Mouse (Mus musculus) midbrain, embryonic 13.5 days (tissue): ENCODE measurements around the gene Atg7. TPM values are rescaled to one million over a fixed set of nuclear protein-coding genes. Genes with fewer than 3 reads are reported as not detected.
A peak's percentile ranks its signal among the peaks of the same experiment; 100 is the strongest.
"Not testable (repeated sequence)": the region's sequence is repeated elsewhere in the genome, so short reads cannot be mapped to it uniquely, and the experiment has no call there.

Experiments
- ATAC-seq: fragments of 200-750 bp; cut with Nextera tagmentation; 2 replicates; pipeline ENCODE4 v1.8.0; 2017; ENCODE audit warnings: mild to moderate bottlenecking, moderate TSS enrichment, moderate library complexity
- H3K27ac ChIP-seq: fragments of 300-500 bp; sonication (generic); 2 replicates; pipeline ENCODE4 v1.5.1; 2015; ENCODE audit warnings: inconsistent platforms, mild to moderate bottlenecking, moderate library complexity
- H3K27me3 ChIP-seq: fragments of 300-500 bp; sonication (generic); 2 replicates; pipeline ENCODE4 v1.6.1; 2015; ENCODE audit warnings: mild to moderate bottlenecking, inconsistent platforms
- H3K36me3 ChIP-seq: fragments of 300-500 bp; sonication (generic); 2 replicates; pipeline ENCODE4 v1.6.1; 2015; ENCODE audit warnings: mild to moderate bottlenecking, inconsistent platforms
- H3K4me1 ChIP-seq: fragments of 300-500 bp; sonication (generic); replicated peaks from 2 replicates; pipeline ENCODE4 v1.6.1; 2015; ENCODE audit warnings: inconsistent platforms
- H3K4me2 ChIP-seq: fragments of 300-500 bp; sonication (generic); replicated peaks from 2 replicates; pipeline ENCODE4 v1.6.1; 2015; ENCODE audit warnings: moderate library complexity, mild to moderate bottlenecking, inconsistent platforms
- H3K4me3 ChIP-seq: fragments of 300-500 bp; sonication (generic); replicated peaks from 2 replicates; pipeline ENCODE4 v1.5.1; 2015; ENCODE audit warnings: mild to moderate bottlenecking, inconsistent platforms
- H3K9ac ChIP-seq: fragments of 300-500 bp; sonication (generic); replicated peaks from 2 replicates; pipeline ENCODE4 v1.6.1; 2015; ENCODE audit warnings: mild to moderate bottlenecking, inconsistent platforms
- H3K9me3 ChIP-seq: fragments of 300-500 bp; sonication (generic); 2 replicates; pipeline ENCODE4 v1.6.1; 2016; ENCODE audit warnings: mild to moderate bottlenecking, inconsistent platforms
- WGBS: fragments of 180-500 bp; shearing (Covaris S2); methylation state at CpG from one replicate; pipeline ENCODE4 v1.1.7; 2015; 5-methylcytosine and 5-hydroxymethylcytosine counted together
- polyA plus RNA-seq: library from polyadenylated mRNA; unstranded; fragments of >200 nt; fragmentation: Nextera tagmentation; extraction: Ambion mirVana; gene quantifications from 2 replicates; pipeline ENCODE4 v1.2.1, GENCODE M21; 2015

Atg7 gene
- 19.1 and 21.0 TPM in 2 replicates for polyA plus RNA-seq

DNA sequence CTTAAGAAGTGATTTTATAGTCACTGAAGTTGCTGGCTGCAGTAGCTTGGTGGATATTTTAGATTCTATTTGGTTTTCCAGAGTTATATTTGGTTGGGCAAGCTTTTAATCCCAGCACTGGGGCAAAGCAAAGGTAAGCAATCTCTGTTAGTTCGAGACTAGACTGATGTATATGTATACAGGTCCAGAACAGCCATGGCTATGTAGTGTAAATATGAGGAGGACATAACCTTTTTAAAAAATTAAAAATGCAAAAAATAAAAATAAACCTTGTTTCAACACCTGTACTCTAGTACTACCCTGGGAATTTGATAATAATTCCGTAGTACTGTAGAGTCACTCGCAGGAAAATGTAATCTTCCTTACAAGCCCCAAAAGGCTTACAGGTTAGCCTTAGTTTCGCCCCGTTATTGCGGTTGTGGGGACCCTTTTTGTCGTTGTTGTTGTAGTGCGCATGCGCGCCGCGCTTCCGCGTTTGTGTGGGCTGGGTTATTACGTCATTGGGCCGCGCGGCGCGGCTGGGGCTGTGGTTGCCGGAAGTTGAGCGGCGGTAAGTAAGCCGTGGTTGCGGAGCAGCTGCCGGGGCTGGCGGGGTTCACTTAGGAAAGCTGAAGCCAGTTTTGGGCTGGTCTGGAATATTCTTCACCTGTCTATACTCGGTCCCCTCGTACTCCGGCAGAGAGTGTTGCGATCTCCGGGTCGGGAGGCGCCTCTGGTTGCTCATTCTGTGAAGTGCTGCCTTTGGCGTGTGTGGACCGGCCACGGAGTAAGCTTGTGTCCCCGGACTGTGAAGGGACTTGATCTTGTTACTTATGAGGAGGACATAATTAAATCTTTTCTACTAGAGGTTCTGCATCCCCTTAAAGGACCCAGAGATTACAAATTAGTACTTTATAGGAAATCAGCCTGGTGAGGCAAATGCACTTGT is at the start of gene Atg7:
Atg7 (plus strand) TSS at position 497 of the 928 bp plus-strand sequence.
- WGBS = under 1% methylated on average over 38 of the region's 38 CpGs
- Histone ChIP-seq H3K4me2 (peak within 1 kb of the TSS; percentile 88), H3K27me3 (no peaks in the 10 kb centered on the region), H3K27ac (no peak within 1 kb of the TSS), H3K9ac (peak within 1 kb of the TSS; percentile 69), H3K9me3 (no peaks in the 10 kb centered on the region), H3K36me3 (no peaks in the 10 kb centered on the region), H3K4me3 (peak within 1 kb of the TSS; percentile 59), H3K4me1 (peaks cover 10% of the 10 kb centered on the region)
- ATAC-seq = peak; percentile 89

DNA sequence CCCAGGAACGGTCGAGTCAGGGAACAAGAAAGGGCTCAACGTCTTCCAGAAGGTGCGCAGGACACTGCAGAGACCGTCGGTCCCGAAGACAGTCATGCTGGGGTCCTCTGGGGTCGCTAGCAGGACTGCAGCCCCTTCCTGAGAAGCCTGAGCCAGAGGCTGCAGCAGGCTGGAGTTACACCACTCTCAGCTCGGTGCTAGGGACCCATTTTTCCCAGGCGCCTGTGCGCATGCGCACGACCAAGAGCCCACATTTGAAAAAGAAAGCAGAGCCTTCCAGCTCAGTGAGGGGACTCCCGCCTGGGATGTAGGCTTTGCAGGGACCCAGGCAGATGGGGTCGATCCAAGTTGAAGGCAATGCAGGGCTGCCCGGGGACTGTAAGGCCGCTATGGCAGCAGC is 28.8 kb upstream of the Atg7 start:
- WGBS = 6% methylated on average over 9 of the region's 17 CpGs

DNA sequence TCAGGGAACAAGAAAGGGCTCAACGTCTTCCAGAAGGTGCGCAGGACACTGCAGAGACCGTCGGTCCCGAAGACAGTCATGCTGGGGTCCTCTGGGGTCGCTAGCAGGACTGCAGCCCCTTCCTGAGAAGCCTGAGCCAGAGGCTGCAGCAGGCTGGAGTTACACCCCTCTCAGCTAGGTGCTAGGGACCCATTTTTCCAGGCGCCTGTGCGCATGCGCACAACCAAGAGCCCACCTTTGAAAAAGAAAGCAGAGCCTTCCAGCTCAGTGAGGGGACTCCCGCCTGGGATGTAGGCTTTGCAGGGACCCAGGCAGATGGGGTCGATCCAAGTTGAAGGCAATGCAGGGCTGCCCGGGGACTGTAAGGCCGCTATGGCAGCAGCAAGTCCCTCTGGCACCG is 9.0 kb upstream of the Atg7 start:
- no CpG with 5 or more reads among the region's 14 CpGs for WGBS
- H3K4me3 ChIP-seq, H3K4me2 ChIP-seq: not testable (repeated sequence)

More for the DNA sequence above, 28.8 kb upstream of the Atg7 start:
- ATAC-seq, H3K9me3 ChIP-seq, H3K9ac ChIP-seq, H3K27me3 ChIP-seq, H3K4me3 ChIP-seq, H3K27ac ChIP-seq, H3K4me1 ChIP-seq, H3K36me3 ChIP-seq, H3K4me2 ChIP-seq: not testable (repeated sequence)

DNA sequence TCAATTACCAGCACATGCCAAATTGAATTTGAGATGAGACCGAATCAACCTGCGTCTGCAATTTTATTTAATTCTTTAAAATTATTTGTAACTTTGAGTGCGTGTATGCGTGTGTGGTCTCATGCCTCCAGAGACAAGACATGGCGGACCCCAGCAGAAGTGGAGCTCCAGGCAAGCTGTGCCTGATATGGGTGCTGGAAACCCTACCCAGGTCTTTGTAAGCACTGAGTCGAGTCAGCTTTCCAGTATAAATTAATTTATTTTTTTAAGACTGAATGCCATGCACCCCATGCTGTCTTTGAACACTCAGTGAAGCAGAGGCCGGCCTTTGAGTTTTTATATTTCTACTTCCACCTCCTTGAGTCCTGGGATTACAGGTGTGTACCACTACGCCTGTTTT is 819 bp downstream of the Atg7 start:
- peak overlapping the region; percentile 88 for H3K4me2 ChIP-seq
- peak overlapping the region; percentile 59 for H3K4me3 ChIP-seq
- 47% methylated on average over 8 of the region's 8 CpGs for WGBS
- H3K27me3 ChIP-seq = no peaks in the 10 kb centered on the region
- no peak overlapping the region for H3K27ac ChIP-seq
- peaks cover 10% of the 10 kb centered on the region for H3K4me1 ChIP-seq
- H3K9ac ChIP-seq = peak overlapping the region; percentile 69
- H3K36me3 ChIP-seq = no peaks in the 10 kb centered on the region
- H3K9me3 ChIP-seq = no peaks in the 10 kb centered on the region
- ATAC-seq = no peak

More for the DNA sequence above, 9.0 kb upstream of the Atg7 start:
- H3K9me3 ChIP-seq, ATAC-seq, H3K27ac ChIP-seq, H3K4me1 ChIP-seq, H3K27me3 ChIP-seq, H3K9ac ChIP-seq, H3K36me3 ChIP-seq: not testable (repeated sequence)

DNA sequence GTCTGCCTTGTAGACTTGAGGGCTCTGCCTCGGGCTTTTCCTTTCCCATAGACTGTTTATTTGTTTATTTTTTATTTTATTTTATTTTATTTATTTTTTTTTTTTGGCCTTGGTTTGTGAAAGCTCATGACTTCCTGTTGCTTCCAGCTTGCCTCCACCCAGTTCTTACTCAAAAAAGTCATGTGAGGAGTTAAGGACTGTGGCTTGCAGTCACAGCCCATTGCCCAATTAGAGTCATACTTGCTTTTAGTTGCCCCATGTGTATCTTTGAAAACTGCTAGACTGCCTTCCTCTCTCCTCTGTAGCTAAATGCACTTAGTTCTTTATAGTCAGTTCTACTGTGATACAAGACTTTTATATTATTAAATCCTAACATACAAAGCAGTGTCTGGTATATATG is 1.6 kb downstream of the Atg7 start:
- Histone ChIP-seq H3K36me3 (no peaks in the 10 kb centered on the region), H3K9me3 (no peaks in the 10 kb centered on the region), H3K27ac (no peak overlapping the region), H3K9ac (no peak overlapping the region), H3K4me1 (peaks cover 10% of the 10 kb centered on the region), H3K4me3 (no peak overlapping the region), H3K4me2 (no peak overlapping the region), H3K27me3 (no peaks in the 10 kb centered on the region)
- ATAC-seq = no peak
- 79% methylated on average over 1 of the region's 1 CpGs for WGBS

DNA sequence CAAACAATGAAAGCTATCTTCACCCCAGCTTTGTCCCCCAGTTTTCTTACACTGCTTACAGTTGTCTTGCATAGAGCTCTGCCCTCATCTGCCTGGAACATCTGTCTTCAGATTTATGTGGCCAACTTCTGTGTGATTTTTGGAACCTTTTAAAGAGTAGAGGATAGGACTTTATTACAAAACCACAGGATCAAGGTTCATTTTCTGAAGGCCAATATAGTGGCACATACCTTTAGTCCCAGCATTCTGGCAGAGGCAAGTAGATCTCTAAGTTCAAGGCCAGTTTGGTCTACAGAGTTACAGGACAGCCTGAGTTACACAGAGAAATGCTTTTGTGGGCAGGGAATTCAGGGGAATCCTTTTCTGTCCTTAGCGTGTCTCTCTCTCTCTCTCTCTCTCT is 3.3 kb downstream of the Atg7 start:
- H3K4me1 ChIP-seq = peaks cover 16% of the 10 kb centered on the region
- no peaks in the 10 kb centered on the region for H3K36me3 ChIP-seq
- H3K9me3 ChIP-seq = no peaks in the 10 kb centered on the region
- no peak for ATAC-seq
- no peak overlapping the region for H3K4me2 ChIP-seq
- no peak overlapping the region for H3K4me3 ChIP-seq
- H3K9ac ChIP-seq = no peak overlapping the region
- no peak overlapping the region for H3K27ac ChIP-seq
- H3K27me3 ChIP-seq = no peaks in the 10 kb centered on the region
- 92% methylated on average over 1 of the region's 1 CpGs for WGBS

DNA sequence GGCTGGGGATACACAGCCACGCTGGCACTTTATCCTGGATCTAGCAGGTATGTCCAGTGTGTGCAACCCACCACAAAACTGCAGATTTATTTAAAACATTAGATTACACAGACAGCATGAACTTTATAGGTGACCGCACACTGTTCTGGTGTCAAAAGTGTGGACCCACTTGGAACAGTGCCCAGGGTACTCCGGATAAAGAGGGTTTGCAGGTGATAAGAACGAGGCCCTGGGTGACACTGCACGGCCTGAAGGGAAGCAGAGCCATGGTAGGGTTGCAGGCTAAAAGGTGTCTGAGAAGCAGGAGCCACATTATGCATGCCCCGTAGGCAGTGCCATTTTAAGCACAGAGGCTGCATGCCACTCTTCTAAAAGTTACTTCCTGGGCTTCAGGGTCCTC is 4.1 kb downstream of the Atg7 start:
- no peak overlapping the region for H3K9ac ChIP-seq
- no peak overlapping the region for H3K27ac ChIP-seq
- peaks cover 24% of the 10 kb centered on the region for H3K4me1 ChIP-seq
- no peak for ATAC-seq
- H3K9me3 ChIP-seq = no peaks in the 10 kb centered on the region
- no peak overlapping the region for H3K4me2 ChIP-seq
- H3K27me3 ChIP-seq = no peaks in the 10 kb centered on the region
- H3K4me3 ChIP-seq = no peak overlapping the region
- no peaks in the 10 kb centered on the region for H3K36me3 ChIP-seq
- WGBS = 90% methylated on average over 6 of the region's 6 CpGs

DNA sequence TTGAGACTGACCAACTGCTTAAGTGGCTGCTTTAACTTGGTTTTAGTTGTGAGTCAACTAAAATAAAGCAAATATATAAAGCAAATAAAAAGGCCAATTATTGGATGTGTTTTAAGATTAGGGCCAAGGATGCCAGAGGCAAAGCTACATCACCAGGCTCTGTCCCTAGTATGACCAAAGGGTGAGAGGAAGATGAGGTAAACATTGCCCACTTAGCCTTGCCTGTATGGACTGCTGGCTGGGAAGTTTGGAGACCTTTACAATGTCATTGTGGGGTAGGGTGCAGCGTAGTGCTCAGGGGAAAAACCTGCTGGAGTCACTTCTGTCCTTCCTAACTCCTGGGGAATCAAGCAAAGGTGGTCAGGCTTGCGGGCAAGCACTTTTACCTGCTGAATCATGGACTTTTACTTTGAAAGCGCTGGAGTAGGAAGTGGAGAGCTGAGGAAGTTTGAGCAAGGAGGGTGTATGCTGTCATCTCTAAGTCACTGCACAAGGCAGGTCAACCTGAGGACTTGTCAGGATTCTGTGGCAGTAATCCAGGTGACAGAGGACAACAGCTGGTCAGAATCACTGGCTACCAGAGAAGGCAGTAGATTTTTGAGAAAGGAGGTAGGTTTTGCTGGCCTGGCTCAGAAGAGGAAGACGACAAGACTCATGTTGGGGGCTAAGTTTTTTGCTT is 5.6 kb downstream of the Atg7 start:
- Histone ChIP-seq H3K36me3 (no peaks in the 10 kb centered on the region), H3K27ac (no peak overlapping the region), H3K9ac (no peak overlapping the region), H3K4me1 (peaks cover 27% of the 10 kb centered on the region), H3K4me3 (no peak overlapping the region), H3K27me3 (no peaks in the 10 kb centered on the region), H3K4me2 (no peak overlapping the region), H3K9me3 (no peaks in the 10 kb centered on the region)
- 88% methylated on average over 4 of the region's 4 CpGs for WGBS
- ATAC-seq = no peak

DNA sequence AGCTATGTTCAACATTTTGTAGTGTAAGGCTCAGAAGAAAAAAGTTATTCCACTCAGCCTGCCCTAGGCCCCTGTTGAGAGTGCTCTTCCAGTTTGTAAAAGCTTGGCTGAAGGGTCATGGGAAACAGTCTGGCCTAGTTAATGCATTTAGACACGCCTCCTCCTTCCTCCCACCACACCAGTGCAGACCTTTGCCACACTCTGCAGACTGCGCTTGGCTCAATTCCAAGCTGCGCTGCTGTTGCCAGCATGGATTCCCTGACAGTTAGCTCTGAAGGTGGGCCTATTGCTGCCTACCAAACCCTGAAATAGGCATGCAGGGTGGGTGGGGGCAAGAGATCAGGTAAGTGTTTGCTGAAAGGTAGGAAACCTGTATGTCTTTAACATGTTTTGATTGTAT is 9.3 kb downstream of the Atg7 start:
- H3K4me2 ChIP-seq = no peak overlapping the region
- H3K4me1 ChIP-seq = peaks cover 18% of the 10 kb centered on the region
- peak; percentile 75 for ATAC-seq
- H3K27ac ChIP-seq = peak overlapping the region; percentile 61; the same call in 1 of the 2 replicates
- H3K4me3 ChIP-seq = no peak overlapping the region
- H3K9me3 ChIP-seq = no peaks in the 10 kb centered on the region
- no peaks in the 10 kb centered on the region for H3K27me3 ChIP-seq
- 41% methylated on average over 3 of the region's 3 CpGs for WGBS
- H3K36me3 ChIP-seq = no peaks in the 10 kb centered on the region
- no peak overlapping the region for H3K9ac ChIP-seq

DNA sequence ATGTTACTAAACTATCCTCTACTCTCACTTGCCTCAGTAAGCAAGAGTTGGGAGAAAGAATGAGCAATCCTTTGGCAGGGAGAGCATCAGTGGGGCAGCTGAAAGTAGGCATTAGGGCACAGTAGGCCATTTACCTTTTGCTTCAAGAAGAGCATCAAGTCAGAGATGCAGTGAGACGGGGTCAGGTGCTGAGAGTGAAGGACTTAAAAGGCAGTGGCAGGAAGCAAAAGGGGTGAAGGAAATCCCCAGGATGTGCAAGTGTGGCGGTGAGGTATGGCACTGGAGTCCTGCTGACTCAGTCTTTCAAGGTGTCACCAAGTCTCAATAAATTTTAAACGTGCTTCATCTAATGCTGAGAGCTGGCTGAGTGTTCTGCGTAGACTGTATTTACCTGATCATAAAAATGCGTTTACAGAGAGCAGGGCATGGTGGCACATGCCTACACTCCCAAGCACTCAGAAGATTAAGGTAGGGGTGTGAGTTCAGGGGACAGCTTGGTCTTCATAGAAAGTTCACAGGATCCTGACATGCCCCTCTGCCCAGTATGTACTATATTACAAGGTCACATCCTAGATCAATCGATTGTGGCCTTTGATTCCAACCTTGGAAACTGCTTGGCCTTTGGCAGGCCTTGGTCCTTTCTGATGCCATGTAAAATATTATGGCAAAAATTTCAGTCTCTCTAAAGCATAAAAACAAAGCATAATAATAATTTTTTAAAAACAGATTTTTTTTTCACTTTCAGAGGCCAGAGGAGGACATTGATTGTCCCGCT is 14.1 kb downstream of the Atg7 start:
- no peak overlapping the region for H3K4me3 ChIP-seq
- H3K9me3 ChIP-seq = no peaks in the 10 kb centered on the region
- WGBS = 94% methylated on average over 7 of the region's 7 CpGs
- peaks cover 4% of the 10 kb centered on the region for H3K4me1 ChIP-seq
- H3K27ac ChIP-seq = no peak overlapping the region
- H3K36me3 ChIP-seq = no peaks in the 10 kb centered on the region
- ATAC-seq = no peak
- no peak overlapping the region for H3K4me2 ChIP-seq
- H3K27me3 ChIP-seq = no peaks in the 10 kb centered on the region
- no peak overlapping the region for H3K9ac ChIP-seq

DNA sequence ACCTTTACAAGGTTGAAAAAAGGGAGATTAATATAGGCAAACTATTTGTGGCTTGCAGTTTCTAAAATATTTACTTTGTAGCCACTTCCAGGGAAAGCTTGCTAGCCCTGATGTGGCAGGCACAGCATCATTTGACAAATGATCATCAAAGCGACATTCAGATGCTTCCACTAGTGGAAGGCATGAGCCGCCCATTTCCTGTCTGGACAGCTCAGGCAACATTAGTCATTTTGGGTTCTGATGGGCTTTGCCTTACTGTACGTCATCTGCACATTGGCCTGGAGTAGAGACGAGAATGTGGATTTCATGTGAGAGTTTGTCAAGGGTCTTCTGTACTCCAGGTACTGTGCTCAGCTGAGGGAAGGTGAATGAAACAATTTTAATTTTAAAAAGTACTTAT is 14.9 kb downstream of the Atg7 start:
- no peak overlapping the region for H3K27ac ChIP-seq
- H3K9ac ChIP-seq = no peak overlapping the region
- H3K4me2 ChIP-seq = no peak overlapping the region
- no peaks in the 10 kb centered on the region for H3K4me1 ChIP-seq
- H3K4me3 ChIP-seq = no peak overlapping the region
- H3K36me3 ChIP-seq = no peaks in the 10 kb centered on the region
- 96% methylated on average over 4 of the region's 4 CpGs for WGBS
- H3K9me3 ChIP-seq = no peaks in the 10 kb centered on the region
- ATAC-seq = no peak
- H3K27me3 ChIP-seq = no peaks in the 10 kb centered on the region
